Mouse (Mus musculus): Measurements from ENCODE around the gene Aacs. TPM values are rescaled to one million over a fixed set of nuclear protein-coding genes. Genes with fewer than 3 reads are reported as not detected.
A peak's percentile ranks its signal among the peaks of the same experiment; 100 is the strongest.

The Aacs gene
- polyA plus RNA-seq, 1 experiment from 2014 or later: 20.6 TPM

GRCm38 (mm10) chr5:125493093-125493423 is 17.4 kb downstream of the Aacs start:
- Histone ChIP-seq H3K9ac (ENCODE audit: low read depth, low read length) (no peak overlapping the region), H3K36me3 (ENCODE audit: control insufficient read depth, insufficient read depth) (no peaks in the 10 kb centered on the region; the same call in 1 of the 2 replicates), H3K27me3 (ENCODE audit: control insufficient read depth, insufficient read depth, low read depth, low read length) (no peaks in the 10 kb centered on the region), H3K9me3 (replicated peaks; ENCODE audit: control insufficient read depth, low read length) (no peaks in the 10 kb centered on the region), H3K27ac (ENCODE audit: low read length) (no peak overlapping the region), H3K4me2 (ENCODE audit: low read depth, low read length) (no peak overlapping the region), H3K4me1 (ENCODE audit: control insufficient read depth, low read depth, low read length) (no peaks in the 10 kb centered on the region), H3K4me3 (ENCODE audit: low read depth, low read length) (no peak overlapping the region)
- 78% methylated on average over 5 of the region's 5 CpGs for WGBS (ENCODE audit: insufficient replicate concordance)
- ATAC-seq (ENCODE audit: low read depth): no peak

- 79% methylated on average over 10 of the region's 10 CpGs for WGBS (ENCODE audit: insufficient replicate concordance)
- ATAC-seq (ENCODE audit: low read depth): no peak
- no peak overlapping the region for H3K4me2 ChIP-seq (ENCODE audit: low read depth, low read length)
- H3K27ac ChIP-seq (ENCODE audit: low read length): no peak overlapping the region
- no peaks in the 10 kb centered on the region for H3K9me3 ChIP-seq (replicated peaks; ENCODE audit: control insufficient read depth, low read length)
- no peak overlapping the region for H3K4me3 ChIP-seq (ENCODE audit: low read depth, low read length)
- no peaks in the 10 kb centered on the region for H3K27me3 ChIP-seq (ENCODE audit: control insufficient read depth, insufficient read depth, low read depth, low read length)
- H3K4me1 ChIP-seq (ENCODE audit: control insufficient read depth, low read depth, low read length): no peaks in the 10 kb centered on the region
- no peak overlapping the region for H3K9ac ChIP-seq (ENCODE audit: low read depth, low read length)
- H3K36me3 ChIP-seq (ENCODE audit: control insufficient read depth, insufficient read depth): no peaks in the 10 kb centered on the region; the same call in 1 of the 2 replicates
Observed at GRCm38 (mm10) chr5:125495655-125496054, 20.0 kb downstream of the Aacs start.

- ATAC-seq (ENCODE audit: low read depth): no peak
- 60% methylated on average over 12 of the region's 12 CpGs for WGBS (ENCODE audit: insufficient replicate concordance)
- Histone ChIP-seq H3K27me3 (ENCODE audit: control insufficient read depth, insufficient read depth, low read depth, low read length) (no peaks in the 10 kb centered on the region), H3K9ac (ENCODE audit: low read depth, low read length) (no peak overlapping the region), H3K4me3 (ENCODE audit: low read depth, low read length) (no peak overlapping the region), H3K36me3 (ENCODE audit: control insufficient read depth, insufficient read depth) (no peaks in the 10 kb centered on the region), H3K9me3 (replicated peaks; ENCODE audit: control insufficient read depth, low read length) (no peaks in the 10 kb centered on the region), H3K4me2 (ENCODE audit: low read depth, low read length) (no peak overlapping the region), H3K27ac (ENCODE audit: low read length) (no peak overlapping the region), H3K4me1 (ENCODE audit: control insufficient read depth, low read depth, low read length) (no peaks in the 10 kb centered on the region)
Observed at GRCm38 (mm10) chr5:125497821-125498600, 22.4 kb downstream of the Aacs start.

GRCm38 (mm10) chr5:125501505-125501904 is 25.9 kb downstream of the Aacs start:
- H3K4me2 ChIP-seq (ENCODE audit: low read depth, low read length): no peak overlapping the region
- 61% methylated on average over 6 of the region's 6 CpGs for WGBS (ENCODE audit: insufficient replicate concordance)
- H3K27me3 ChIP-seq (ENCODE audit: control insufficient read depth, insufficient read depth, low read depth, low read length): no peaks in the 10 kb centered on the region
- no peak overlapping the region for H3K4me3 ChIP-seq (ENCODE audit: low read depth, low read length)
- H3K9ac ChIP-seq (ENCODE audit: low read depth, low read length): no peak overlapping the region
- H3K9me3 ChIP-seq (replicated peaks; ENCODE audit: control insufficient read depth, low read length): no peaks in the 10 kb centered on the region
- H3K4me1 ChIP-seq (ENCODE audit: control insufficient read depth, low read depth, low read length): no peaks in the 10 kb centered on the region
- ATAC-seq (ENCODE audit: low read depth): no peak
- peaks cover under 1% of the 10 kb centered on the region; the same call in 1 of the 2 replicates for H3K36me3 ChIP-seq (ENCODE audit: control insufficient read depth, insufficient read depth)
- no peak overlapping the region for H3K27ac ChIP-seq (ENCODE audit: low read length)

GRCm38 (mm10) chr5:125502186-125502585 is 26.6 kb downstream of the Aacs start:
- WGBS (ENCODE audit: insufficient replicate concordance): 50% methylated on average over 3 of the region's 3 CpGs

GRCm38 (mm10) chr5:125503628-125504027 is 28.0 kb downstream of the Aacs start:
- Histone ChIP-seq H3K4me1 (ENCODE audit: control insufficient read depth, low read depth, low read length) (no peaks in the 10 kb centered on the region), H3K4me2 (ENCODE audit: low read depth, low read length) (no peak overlapping the region), H3K27ac (ENCODE audit: low read length) (no peak overlapping the region), H3K36me3 (ENCODE audit: control insufficient read depth, insufficient read depth) (peaks cover 4% of the 10 kb centered on the region; the same call in 1 of the 2 replicates), H3K9me3 (replicated peaks; ENCODE audit: control insufficient read depth, low read length) (no peaks in the 10 kb centered on the region), H3K4me3 (ENCODE audit: low read depth, low read length) (no peak overlapping the region), H3K9ac (ENCODE audit: low read depth, low read length) (no peak overlapping the region), H3K27me3 (ENCODE audit: control insufficient read depth, insufficient read depth, low read depth, low read length) (no peaks in the 10 kb centered on the region)
- WGBS (ENCODE audit: insufficient replicate concordance): 36% methylated on average over 6 of the region's 6 CpGs
- ATAC-seq (ENCODE audit: low read depth): peak; percentile 14; the same call in 1 of the 2 replicates

More at GRCm38 (mm10) chr5:125502186-125502585, 26.6 kb downstream of the Aacs start:
- H3K4me1 ChIP-seq (ENCODE audit: control insufficient read depth, low read depth, low read length): no peaks in the 10 kb centered on the region
- no peaks in the 10 kb centered on the region for H3K9me3 ChIP-seq (replicated peaks; ENCODE audit: control insufficient read depth, low read length)
- H3K9ac ChIP-seq (ENCODE audit: low read depth, low read length): no peak overlapping the region
- H3K4me2 ChIP-seq (ENCODE audit: low read depth, low read length): no peak overlapping the region
- peaks cover 4% of the 10 kb centered on the region; the same call in 1 of the 2 replicates for H3K36me3 ChIP-seq (ENCODE audit: control insufficient read depth, insufficient read depth)
- no peaks in the 10 kb centered on the region for H3K27me3 ChIP-seq (ENCODE audit: control insufficient read depth, insufficient read depth, low read depth, low read length)
- no peak for ATAC-seq (ENCODE audit: low read depth)
- no peak overlapping the region for H3K4me3 ChIP-seq (ENCODE audit: low read depth, low read length)
- no peak overlapping the region for H3K27ac ChIP-seq (ENCODE audit: low read length)

GRCm38 (mm10) chr5:125504692-125505091 is 29.1 kb downstream of the Aacs start:
- Histone ChIP-seq H3K9ac (ENCODE audit: low read depth, low read length) (no peak overlapping the region), H3K4me2 (ENCODE audit: low read depth, low read length) (no peak overlapping the region), H3K4me1 (ENCODE audit: control insufficient read depth, low read depth, low read length) (no peaks in the 10 kb centered on the region), H3K4me3 (ENCODE audit: low read depth, low read length) (no peak overlapping the region), H3K27ac (ENCODE audit: low read length) (no peak overlapping the region), H3K36me3 (ENCODE audit: control insufficient read depth, insufficient read depth) (peaks cover 4% of the 10 kb centered on the region; the same call in 1 of the 2 replicates), H3K9me3 (replicated peaks; ENCODE audit: control insufficient read depth, low read length) (no peaks in the 10 kb centered on the region), H3K27me3 (ENCODE audit: control insufficient read depth, insufficient read depth, low read depth, low read length) (no peaks in the 10 kb centered on the region)
- 70% methylated on average over 11 of the region's 11 CpGs for WGBS (ENCODE audit: insufficient replicate concordance)
- no peak for ATAC-seq (ENCODE audit: low read depth)

GRCm38 (mm10) chr5:125505968-125506367 is 30.4 kb downstream of the Aacs start:
- Histone ChIP-seq H3K9ac (ENCODE audit: low read depth, low read length) (no peak overlapping the region), H3K4me2 (ENCODE audit: low read depth, low read length) (no peak overlapping the region), H3K4me1 (ENCODE audit: control insufficient read depth, low read depth, low read length) (no peaks in the 10 kb centered on the region), H3K9me3 (replicated peaks; ENCODE audit: control insufficient read depth, low read length) (no peaks in the 10 kb centered on the region), H3K4me3 (ENCODE audit: low read depth, low read length) (no peak overlapping the region), H3K36me3 (ENCODE audit: control insufficient read depth, insufficient read depth) (peaks cover 7% of the 10 kb centered on the region; the same call in 1 of the 2 replicates), H3K27me3 (ENCODE audit: control insufficient read depth, insufficient read depth, low read depth, low read length) (no peaks in the 10 kb centered on the region), H3K27ac (ENCODE audit: low read length) (no peak overlapping the region)
- no peak for ATAC-seq (ENCODE audit: low read depth)
- 90% methylated on average over 15 of the region's 15 CpGs for WGBS (ENCODE audit: insufficient replicate concordance)

GRCm38 (mm10) chr5:125507582-125507981 is 32.0 kb downstream of the Aacs start:
- WGBS (ENCODE audit: insufficient replicate concordance): 89% methylated on average over 9 of the region's 9 CpGs
- Histone ChIP-seq H3K36me3 (ENCODE audit: control insufficient read depth, insufficient read depth) (peaks cover 13% of the 10 kb centered on the region), H3K4me3 (ENCODE audit: low read depth, low read length) (no peak overlapping the region), H3K27me3 (ENCODE audit: control insufficient read depth, insufficient read depth, low read depth, low read length) (no peaks in the 10 kb centered on the region), H3K4me1 (ENCODE audit: control insufficient read depth, low read depth, low read length) (no peaks in the 10 kb centered on the region), H3K9ac (ENCODE audit: low read depth, low read length) (no peak overlapping the region), H3K4me2 (ENCODE audit: low read depth, low read length) (no peak overlapping the region), H3K9me3 (replicated peaks; ENCODE audit: control insufficient read depth, low read length) (no peaks in the 10 kb centered on the region), H3K27ac (ENCODE audit: low read length) (no peak overlapping the region)
- no peak for ATAC-seq (ENCODE audit: low read depth)

Data from liver, embryonic 16.5 days (tissue).